ENCODE assay signal across 9 mouse cellular contexts in the genomic region with DNA sequence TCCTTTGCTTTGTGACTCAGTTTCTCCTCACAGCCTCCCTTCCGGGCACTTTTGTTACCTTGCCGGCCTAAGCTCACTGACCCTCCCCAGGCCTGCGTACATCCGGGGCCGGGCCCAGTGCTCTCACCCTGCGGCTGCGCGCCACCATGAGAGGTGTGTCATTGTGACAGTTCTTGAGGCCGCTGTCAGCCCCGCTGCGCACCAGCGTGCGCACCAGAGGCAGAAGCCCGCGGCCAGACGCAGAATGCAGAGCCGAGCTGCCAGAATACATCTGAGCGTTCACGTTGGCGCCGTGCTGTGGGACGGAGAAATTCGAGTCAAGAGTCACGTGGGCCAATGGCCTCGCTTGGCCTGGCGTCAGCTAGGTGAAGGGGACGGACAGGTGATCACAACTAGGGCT. TPM values are rescaled to one million over a fixed set of nuclear protein-coding genes. Genes with fewer than 3 reads are reported as not detected.
DNase-seq lines count a peak whose midpoint lies in the region; ATAC-seq and TF ChIP-seq lines count a peak whose summit lies in the region.
"Had no signal": no experiment of that assay in that cellular context is flagged by ENCODE, and none has a peak within 500 bp of the region (broad histone marks: within the 10 kb centered on the region; RNA-seq: fewer than 3 reads in every experiment).

No protein-coding gene starts in this region.

- TF ChIP-seq POLR2A in ES-Bruce4 (IDR thresholded peaks at IDR 0.05; ENCODE audit: insufficient read depth, low read length): no peak

- no peak overlapping the region for H3K9ac ChIP-seq in ES-Bruce4 (ENCODE audit: low read depth, poor library complexity, severe bottlenecking)
- no peak overlapping the region; the same call in 1 of the 2 replicates for H3K9ac ChIP-seq in forebrain, embryonic 15.5 days (replicated peaks)
- 0 out of 2 replicates have a peak overlapping the region, but pooled peaks have one; percentile 23 for H3K9ac ChIP-seq in kidney, postnatal 0 days (ENCODE audit: low read depth, low read length)
- peak overlapping the region; percentile 27; the same call in 1 of the 2 replicates for H3K9ac ChIP-seq in neural tube, embryonic 15.5 days (replicated peaks)

- H3K27ac ChIP-seq in ES-Bruce4 (ENCODE audit: insufficient read depth, low read length): no peak overlapping the region
- H3K27ac ChIP-seq in forebrain, embryonic 15.5 days (replicated peaks): no peak overlapping the region
- no peak overlapping the region for H3K27ac ChIP-seq in kidney, postnatal 0 days
- H3K27ac ChIP-seq in neural tube, embryonic 15.5 days (replicated peaks): no peak overlapping the region

- peak overlapping the region; percentile 8 for H3K4me3 ChIP-seq in ES-Bruce4 (ENCODE audit: low read depth, low read length)
- peak overlapping the region; percentile 21 for H3K4me3 ChIP-seq in forebrain, embryonic 15.5 days
- no peak overlapping the region; the same call in 1 of the 2 replicates for H3K4me3 ChIP-seq in kidney, postnatal 0 days (replicated peaks; ENCODE audit: low read depth, low read length)
- peak overlapping the region; percentile 30 for H3K4me3 ChIP-seq in neural tube, embryonic 15.5 days (replicated peaks)
- H3K4me3 ChIP-seq: megakaryocyte, embryonic 14.5 days had no signal

- 2% methylated on average over 27 of the region's 27 CpGs for WGBS in forebrain, embryonic 15.5 days
- 17% methylated on average over 27 of the region's 27 CpGs for WGBS in kidney, postnatal 0 days
- 5% methylated on average over 27 of the region's 27 CpGs for WGBS in neural tube, embryonic 15.5 days

- H3K4me2 ChIP-seq in forebrain, embryonic 15.5 days (replicated peaks): peak overlapping the region; percentile 31
- H3K4me2 ChIP-seq in kidney, postnatal 0 days (ENCODE audit: low read length): peak overlapping the region; percentile 47
- peak overlapping the region; percentile 51 for H3K4me2 ChIP-seq in neural tube, embryonic 15.5 days

- peaks cover 2% of the 10 kb centered on the region for H3K4me1 ChIP-seq in ES-Bruce4 (ENCODE audit: control insufficient read depth, insufficient read depth, low read length)
- peaks cover 8% of the 10 kb centered on the region for H3K4me1 ChIP-seq in forebrain, embryonic 15.5 days
- H3K4me1 ChIP-seq in kidney, postnatal 0 days (replicated peaks; ENCODE audit: insufficient read depth, low read length): no peaks in the 10 kb centered on the region; the same call in 1 of the 2 replicates
- peaks cover 17% of the 10 kb centered on the region for H3K4me1 ChIP-seq in neural tube, embryonic 15.5 days

- DNase-seq in cerebellum, postnatal 10 days: peak; percentile 26 to 30
- DNase-seq in cerebellum, adult 11-12 months: no peak
- no peak for DNase-seq in kidney, postnatal 0 days (ENCODE audit: low spot score)
- no peak for DNase-seq in urinary bladder, postnatal 4 days (ENCODE audit: low spot score in 2 of 2)

- H3K27me3 ChIP-seq in ES-Bruce4 (ENCODE audit: control insufficient read depth, insufficient read depth, low read length, poor library complexity, severe bottlenecking): no peaks in the 10 kb centered on the region
- H3K27me3 ChIP-seq in forebrain, embryonic 15.5 days: peaks cover 40% of the 10 kb centered on the region
- H3K27me3 ChIP-seq in kidney, postnatal 0 days (ENCODE audit: insufficient read depth, low read length): no peaks in the 10 kb centered on the region
- peaks cover 58% of the 10 kb centered on the region for H3K27me3 ChIP-seq in neural tube, embryonic 15.5 days (replicated peaks)
- H3K27me3 ChIP-seq: megakaryocyte, embryonic 14.5 days had no signal

- 0 out of 2 replicates have a peak, but pooled peaks have one; percentile 27 for ATAC-seq in forebrain, embryonic 15.5 days (replicated peaks)
- ATAC-seq in kidney, postnatal 0 days (replicated peaks; ENCODE audit: low FRiP score, low read depth): peak; percentile 65
- peak; percentile 74 for ATAC-seq in neural tube, embryonic 15.5 days (ENCODE audit: low FRiP score)
- ATAC-seq in CD4-positive, CD25-positive, alpha-beta regulatory T cell, adult 4 months: no peak

- no peak for TF ChIP-seq CTCF in ES-Bruce4 (IDR thresholded peaks at IDR 0.05; ENCODE audit: low read depth, low read length)
- TF ChIP-seq CTCF in kidney, postnatal 0 days (IDR thresholded peaks at IDR 0.05; ENCODE audit: low read depth): no peak

- no peak for TF ChIP-seq EP300 in ES-Bruce4 (IDR thresholded peaks at IDR 0.05; ENCODE audit: insufficient read depth, low read depth, low read length)

- H3K9me3 ChIP-seq in ES-Bruce4 (replicated peaks; ENCODE audit: control insufficient read depth, insufficient read depth, low read length, poor library complexity, severe bottlenecking): no peaks in the 10 kb centered on the region
- no peaks in the 10 kb centered on the region for H3K9me3 ChIP-seq in forebrain, embryonic 15.5 days
- no peaks in the 10 kb centered on the region for H3K9me3 ChIP-seq in kidney, postnatal 0 days (replicated peaks; ENCODE audit: low read length)
- H3K9me3 ChIP-seq in neural tube, embryonic 15.5 days (replicated peaks): no peaks in the 10 kb centered on the region

- H3K36me3 ChIP-seq in ES-Bruce4 (ENCODE audit: control insufficient read depth, insufficient read depth, low read length, poor library complexity, severe bottlenecking): no peaks in the 10 kb centered on the region
- H3K36me3 ChIP-seq in forebrain, embryonic 15.5 days: no peaks in the 10 kb centered on the region
- H3K36me3 ChIP-seq in kidney, postnatal 0 days (ENCODE audit: insufficient read depth, low read length): no peaks in the 10 kb centered on the region
- H3K36me3 ChIP-seq in neural tube, embryonic 15.5 days: no peaks in the 10 kb centered on the region

RNA-seq across cellular contexts. Expression of gene Cblc, which starts 12.8 kb away (rescaled TPM):
- polyA plus RNA-seq in ES-Bruce4 (2011; ENCODE audit: insufficient read depth, insufficient read length, low read depth, missing spikeins): 17.1 and 23.2 TPM in 2 replicates
- polyA plus RNA-seq in forebrain, embryonic 15.5 days (2015; fragmentation: Nextera tagmentation; extraction: Ambion mirVana): not detected in 2 replicates
- polyA plus RNA-seq in kidney, postnatal 0 days (2015; fragmentation: Nextera tagmentation; extraction: Ambion mirVana): 14.6 and 16.9 TPM in 2 replicates
- 0.69 and 2.2 TPM in 2 replicates for polyA plus RNA-seq in neural tube, embryonic 15.5 days (2015; fragmentation: Nextera tagmentation; extraction: Ambion mirVana)
- polyA plus RNA-seq in CD4-positive, CD25-positive, alpha-beta regulatory T cell, adult 4 months (2017; shearing (Covaris generic)): not detected

RNA-seq across cellular contexts. Expression of gene Bcl3, which starts 13.2 kb away (rescaled TPM):
- polyA plus RNA-seq in ES-Bruce4 (2011; ENCODE audit: insufficient read depth, insufficient read length, low read depth, missing spikeins): 17.3 and 27.3 TPM in 2 replicates
- polyA plus RNA-seq in forebrain, embryonic 15.5 days (2015; fragmentation: Nextera tagmentation; extraction: Ambion mirVana): 1.0 and 1.3 TPM in 2 replicates
- 3.5 and 3.8 TPM in 2 replicates for polyA plus RNA-seq in kidney, postnatal 0 days (2015; fragmentation: Nextera tagmentation; extraction: Ambion mirVana)
- 1.2 and 5.2 TPM in 2 replicates for polyA plus RNA-seq in neural tube, embryonic 15.5 days (2015; fragmentation: Nextera tagmentation; extraction: Ambion mirVana)
- 10 to 100 TPM; 16.0 to 20.5 TPM for polyA plus RNA-seq in CD4-positive, CD25-positive, alpha-beta regulatory T cell, adult 4 months (2017; shearing (Covaris generic))

RNA-seq across cellular contexts. Expression of gene Bcam, which starts 38.6 kb away (rescaled TPM):
- 138 and 154 TPM in 2 replicates for polyA plus RNA-seq in ES-Bruce4 (2011; ENCODE audit: insufficient read depth, insufficient read length, low read depth, missing spikeins)
- polyA plus RNA-seq in forebrain, embryonic 15.5 days (2015; fragmentation: Nextera tagmentation; extraction: Ambion mirVana): 6.8 TPM in 2 replicates
- polyA plus RNA-seq in kidney, postnatal 0 days (2015; fragmentation: Nextera tagmentation; extraction: Ambion mirVana): 378 and 394 TPM in 2 replicates
- polyA plus RNA-seq in neural tube, embryonic 15.5 days (2015; fragmentation: Nextera tagmentation; extraction: Ambion mirVana): 26.3 and 37.0 TPM in 2 replicates
- 1 to 10 TPM; 2.5 to 3.7 TPM for polyA plus RNA-seq in CD4-positive, CD25-positive, alpha-beta regulatory T cell, adult 4 months (2017; shearing (Covaris generic))

RNA-seq across cellular contexts. Expression of gene Gm19345, which starts 42.4 kb away (rescaled TPM):
- polyA plus RNA-seq in ES-Bruce4 (2011; ENCODE audit: insufficient read depth, insufficient read length, low read depth, missing spikeins): 0.82 and 1.1 TPM in 2 replicates
- polyA plus RNA-seq in forebrain, embryonic 15.5 days (2015; fragmentation: Nextera tagmentation; extraction: Ambion mirVana): 7.6 and 8.4 TPM in 2 replicates
- polyA plus RNA-seq in kidney, postnatal 0 days (2015; fragmentation: Nextera tagmentation; extraction: Ambion mirVana): not detected in 2 replicates
- polyA plus RNA-seq in neural tube, embryonic 15.5 days (2015; fragmentation: Nextera tagmentation; extraction: Ambion mirVana): 14.3 and 17.3 TPM in 2 replicates
- not detected for polyA plus RNA-seq in CD4-positive, CD25-positive, alpha-beta regulatory T cell, adult 4 months (2017; shearing (Covaris generic))

RNA-seq across cellular contexts. Expression of gene Ceacam16, which starts 51.7 kb away (rescaled TPM):
- not detected in 2 replicates for polyA plus RNA-seq in ES-Bruce4 (2011; ENCODE audit: insufficient read depth, insufficient read length, low read depth, missing spikeins)
- 0.43 and 0.50 TPM in 2 replicates for polyA plus RNA-seq in forebrain, embryonic 15.5 days (2015; fragmentation: Nextera tagmentation; extraction: Ambion mirVana)
- not detected in 2 replicates for polyA plus RNA-seq in kidney, postnatal 0 days (2015; fragmentation: Nextera tagmentation; extraction: Ambion mirVana)
- polyA plus RNA-seq in neural tube, embryonic 15.5 days (2015; fragmentation: Nextera tagmentation; extraction: Ambion mirVana): 0.69 and 1.2 TPM in 2 replicates
- not detected for polyA plus RNA-seq in CD4-positive, CD25-positive, alpha-beta regulatory T cell, adult 4 months (2017; shearing (Covaris generic))

Comparison
In these comparisons a context has a peak if more than half of its experiments do, and no peak if none do; other contexts are left out.
1. DNase-seq: peak in cerebellum, postnatal 10 days (2 of 2); none in cerebellum, adult 11-12 months (single experiment), kidney, postnatal 0 days (single experiment) and urinary bladder, postnatal 4 days (0 of 2).
2. H3K9ac ChIP-seq: peak in kidney, postnatal 0 days (single experiment) and neural tube, embryonic 15.5 days (single experiment); none in ES-Bruce4 (single experiment) and forebrain, embryonic 15.5 days (single experiment).
3. Peak in every context shown above with its lines, with median percentiles within 50 percentile points of each other: H3K4me2 ChIP-seq.